In the genomic region with DNA sequence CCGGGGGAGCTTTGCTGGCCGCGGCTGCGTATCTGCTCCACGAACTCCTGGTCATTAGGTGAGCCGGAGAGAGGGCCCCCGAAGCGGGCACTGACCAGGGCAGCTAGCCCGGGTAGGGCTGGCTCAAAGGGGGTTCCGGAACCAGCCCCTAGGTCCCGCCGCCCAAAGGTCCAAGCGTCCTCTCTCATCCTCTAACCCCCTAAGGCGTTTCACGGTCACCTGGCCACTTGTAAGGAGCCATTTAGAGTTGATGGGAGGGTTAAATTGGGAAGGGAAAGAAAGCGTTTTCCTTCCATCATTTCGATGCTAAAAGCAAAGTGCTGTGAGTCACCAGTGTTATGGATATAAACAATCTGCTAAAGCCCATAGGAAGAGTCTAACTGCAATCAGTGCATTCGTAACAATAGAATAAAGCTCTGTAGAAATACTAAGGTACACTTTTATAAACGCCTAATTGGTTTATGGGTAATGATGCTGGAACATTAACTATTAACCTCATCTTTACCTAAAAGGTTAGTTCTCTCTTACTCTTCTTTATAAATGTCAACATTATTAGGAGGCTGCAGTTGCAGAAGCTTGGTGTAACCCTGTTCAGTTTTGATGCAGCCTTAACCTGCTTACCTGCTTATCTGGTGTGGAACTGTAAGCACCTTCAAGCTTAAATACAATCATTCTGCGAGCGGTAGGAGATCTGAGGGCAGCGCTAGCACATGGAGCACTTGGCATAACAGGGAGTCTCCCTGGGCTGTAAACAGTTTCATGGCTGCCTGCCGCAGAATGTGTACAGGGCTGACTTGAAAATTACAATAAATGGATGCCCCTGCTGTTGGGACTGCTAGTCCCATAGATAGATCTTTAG, we compare ENCODE assay signal across 8 mouse cellular contexts. TPM values are rescaled to one million over a fixed set of nuclear protein-coding genes. Genes with fewer than 3 reads are reported as not detected.
DNase-seq lines count a peak whose midpoint lies in the region; ATAC-seq lines count a peak whose summit lies in the region.

No protein-coding gene starts in this region.

- no peaks in the 10 kb centered on the region for H3K36me3 ChIP-seq in heart, embryonic 16.5 days (ENCODE audit: control insufficient read depth, insufficient read depth)
- peaks cover 12% of the 10 kb centered on the region for H3K36me3 ChIP-seq in midbrain, embryonic 10.5 days

- H3K4me2 ChIP-seq in heart, embryonic 16.5 days (ENCODE audit: low read depth, low read length), result peak overlapping the region; percentile 94

- peak overlapping the region; percentile 85 for H3K4me3 ChIP-seq in heart, embryonic 16.5 days (ENCODE audit: low read length)
- H3K4me3 ChIP-seq in midbrain, embryonic 10.5 days, result peak overlapping the region; percentile 81

- DNase-seq in left cerebral cortex, postnatal 25 days (ENCODE audit: low spot score in 2 of 2), result peak; percentile 19 to 29
- no peak for DNase-seq in left cerebral cortex, adult 9 months (ENCODE audit: low spot score in 2 of 2)
- peak; percentile 70 to 79 for DNase-seq in cerebellum, postnatal 10 days
- no peak for DNase-seq in midbrain, embryonic 10.5 days (ENCODE audit: low spot score)
- DNase-seq in natural killer cell, adult 2 months (ENCODE audit: low spot score in 2 of 2), result no peak
- no peak for DNase-seq in spleen, adult 12 weeks (ENCODE audit: low spot score)
- no peak for DNase-seq in thymus, postnatal 36 days

- peaks cover 2% of the 10 kb centered on the region; the same call in 1 of the 2 replicates for H3K4me1 ChIP-seq in heart, embryonic 16.5 days (ENCODE audit: control insufficient read depth, insufficient read depth, low read length)
- peaks cover 26% of the 10 kb centered on the region for H3K4me1 ChIP-seq in midbrain, embryonic 10.5 days

- ATAC-seq in heart, embryonic 16.5 days (replicated peaks; ENCODE audit: extremely low read depth, insufficient read depth, low FRiP score), result peak; percentile 18; the same call in 1 of the 2 replicates

- no peaks in the 10 kb centered on the region for H3K9me3 ChIP-seq in heart, embryonic 16.5 days (replicated peaks; ENCODE audit: control insufficient read depth, low read length)
- H3K9me3 ChIP-seq in midbrain, embryonic 10.5 days (replicated peaks), result no peaks in the 10 kb centered on the region

- H3K27ac ChIP-seq in heart, embryonic 16.5 days (ENCODE audit: low read length), result peak overlapping the region; percentile 1; the same call in 1 of the 2 replicates
- H3K27ac ChIP-seq in midbrain, embryonic 10.5 days (replicated peaks), result peak overlapping the region; percentile 97

- 14% methylated on average over 23 of the region's 23 CpGs for WGBS in heart, embryonic 16.5 days
- 21% methylated on average over 23 of the region's 23 CpGs for WGBS in midbrain, embryonic 10.5 days

- H3K27me3 ChIP-seq in heart, embryonic 16.5 days (ENCODE audit: control insufficient read depth, insufficient read depth, low read length), result no peaks in the 10 kb centered on the region
- peaks cover 15% of the 10 kb centered on the region for H3K27me3 ChIP-seq in midbrain, embryonic 10.5 days (ENCODE audit: low read depth, poor library complexity, severe bottlenecking)

- intact Hi-C loops in left cerebral cortex, postnatal 25 days (cut with DNase I), result loop anchor here (2.0 kb wide), 2 partner anchors 53 to 83 kb away; a partner anchor contains a TSS

- peak overlapping the region; percentile 89 for H3K9ac ChIP-seq in heart, embryonic 16.5 days (ENCODE audit: low read length)

RNA-seq across cellular contexts. Expression of a gene that starts 0.9 kb away (rescaled TPM):
- total RNA-seq in left cerebral cortex, postnatal 25 days (2021), result 10 to 100 TPM; 71.4 to 74.6 TPM
- polyA plus RNA-seq in heart, embryonic 16.5 days (2015; fragmentation: Nextera tagmentation; extraction: Ambion mirVana), result 1.3 and 1.6 TPM in 2 replicates
- 9.6 and 13.3 TPM in 2 replicates for polyA plus RNA-seq in midbrain, embryonic 10.5 days (2016; fragmentation: Nextera tagmentation; extraction: Ambion mirVana)

RNA-seq across cellular contexts. Expression of a gene that starts 52.5 kb away (rescaled TPM):
- total RNA-seq in left cerebral cortex, postnatal 25 days (2021), result 10 to 100 TPM; 10.4 to 13.3 TPM
- 22.6 and 22.7 TPM in 2 replicates for polyA plus RNA-seq in heart, embryonic 16.5 days (2015; fragmentation: Nextera tagmentation; extraction: Ambion mirVana)
- 11.7 and 12.0 TPM in 2 replicates for polyA plus RNA-seq in midbrain, embryonic 10.5 days (2016; fragmentation: Nextera tagmentation; extraction: Ambion mirVana)

Comparison
In these comparisons a context has a peak if more than half of its experiments do, and no peak if none do; other contexts are left out.
1. DNase-seq: peak in left cerebral cortex, postnatal 25 days (2 of 2) and cerebellum, postnatal 10 days (2 of 2); none in left cerebral cortex, adult 9 months (0 of 2), midbrain, embryonic 10.5 days (single experiment), natural killer cell, adult 2 months (0 of 2), spleen, adult 12 weeks (single experiment) and thymus, postnatal 36 days (0 of 2).